Mouse (Mus musculus) pancreas, adult 10 weeks (tissue): ENCODE results near the gene Haus4. TPM values are rescaled to one million over a fixed set of nuclear protein-coding genes. Genes with fewer than 3 reads are reported as not detected.

Experiments
- polyA plus RNA-seq: library from polyadenylated mRNA; stranded (reverse); fragments of 350-450 nt; fragmentation: Illumina TruSeq; extraction: RNeasy Lipid Tissue Mini Kit (QIAGEN cat#74804); gene quantifications from one replicate; pipeline ENCODE4 v1.2.3, GENCODE M21; 2015; ENCODE audit warnings: low read depth, low replicate concordance; ENCODE audit not compliant: insufficient read depth

Haus4 gene
- polyA plus RNA-seq, result 3.0 TPM

DNA sequence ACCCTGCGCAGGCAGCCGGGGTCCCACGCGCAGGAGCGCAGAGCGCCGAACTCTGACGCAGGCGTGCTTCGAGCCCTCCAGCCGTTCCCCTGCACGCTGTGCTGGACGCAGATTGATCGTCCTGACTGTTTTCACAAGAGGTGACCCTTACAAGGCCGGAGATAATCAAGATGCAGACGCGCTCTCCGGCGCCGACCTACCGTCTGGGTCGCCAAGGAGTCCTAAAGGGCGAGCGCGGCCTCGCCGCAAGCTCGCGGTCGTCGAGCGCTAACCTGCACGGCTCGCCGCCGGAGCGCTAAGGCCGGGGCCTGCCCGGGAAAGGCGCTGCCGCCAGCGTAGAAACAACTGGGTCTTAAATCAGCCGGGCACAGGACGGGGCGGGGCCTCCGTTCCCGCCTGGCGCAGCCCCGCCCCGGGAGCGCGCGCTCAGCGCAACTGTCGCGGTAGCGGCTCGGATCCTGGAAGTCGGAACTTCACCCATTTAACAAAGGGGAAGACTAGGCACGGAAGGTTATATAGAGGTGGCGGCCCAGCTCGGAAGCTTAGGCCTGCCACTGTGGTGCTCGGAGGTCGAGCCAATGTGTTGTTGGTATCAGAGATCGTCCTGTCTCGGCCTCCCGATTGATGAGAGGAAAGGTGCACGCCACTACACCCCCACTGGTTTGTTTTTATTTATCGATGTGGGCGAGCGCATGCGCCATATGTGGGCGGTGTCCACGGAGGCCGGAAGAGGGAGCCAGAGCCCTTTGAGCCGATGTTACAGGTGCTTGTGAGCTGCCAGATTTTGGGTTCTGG is at the start of gene Haus4:
TSS of gene Haus4 (minus strand) at position 642 of the 795 bp plus-strand sequence.

DNA sequence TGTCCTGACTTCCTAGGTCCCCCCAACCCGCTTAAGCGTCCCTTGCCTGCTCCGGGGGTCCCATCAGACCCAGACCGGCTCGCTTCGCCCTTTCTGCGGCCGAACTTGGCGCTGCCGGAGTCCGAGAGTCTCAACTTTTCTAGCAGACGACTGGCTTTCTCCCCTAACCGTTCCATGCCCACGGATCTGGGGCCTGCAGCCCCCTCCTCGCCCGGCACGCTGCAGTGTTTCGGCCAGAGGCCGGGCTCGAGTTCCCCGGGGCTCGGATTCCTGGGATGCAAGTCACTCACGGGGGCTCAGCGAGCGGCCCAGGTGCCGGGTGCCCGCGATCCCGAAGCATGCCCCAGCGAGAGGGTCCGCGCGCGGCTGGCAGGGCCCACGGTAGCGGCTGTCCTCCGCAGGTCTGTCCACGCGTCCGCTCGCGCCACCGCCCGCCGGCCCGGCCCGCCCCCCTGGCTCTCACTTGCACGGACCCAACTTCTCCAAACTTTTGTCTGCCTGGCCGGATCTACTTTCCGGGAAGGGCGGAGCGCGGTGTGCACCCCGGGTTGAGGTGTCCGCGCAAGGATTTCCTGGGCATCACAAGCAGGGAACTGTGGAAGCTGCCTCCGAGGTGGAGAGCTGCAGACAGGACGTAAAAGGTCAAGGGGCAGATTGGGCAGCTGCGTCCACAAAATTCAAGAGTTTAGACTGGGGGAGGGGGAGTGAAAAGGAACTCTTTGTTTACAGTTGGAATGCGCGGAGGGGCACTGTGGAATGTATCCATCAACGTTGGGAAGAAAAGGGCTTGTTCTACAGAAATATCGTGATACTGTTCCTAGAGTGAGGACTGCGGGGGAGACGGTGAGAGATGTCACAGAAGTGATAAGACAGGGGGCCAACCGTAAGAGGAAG is 22.9 kb upstream of the Haus4 start, which contains the start of gene Ajuba:
TSS of gene Ajuba (minus strand) at position 470 of the 894 bp plus-strand sequence.

Other genes with a start within 250 kb of the Haus4 start
- 10.0 TPM for gene Oxa1l, start 193.8 kb downstream of the Haus4 start, polyA plus RNA-seq
- gene Slc7a7, start 136.8 kb downstream of the Haus4 start, polyA plus RNA-seq, result 1.5 TPM
- 57.1 TPM for gene Mrpl52, start 127.7 kb downstream of the Haus4 start, polyA plus RNA-seq
- gene Mmp14, start 123.0 kb downstream of the Haus4 start, polyA plus RNA-seq, result 16.8 TPM
- 15.9 TPM for gene Lrp10, start 90.5 kb downstream of the Haus4 start, polyA plus RNA-seq
- gene Rem2, start 78.5 kb downstream of the Haus4 start, polyA plus RNA-seq, result not detected
- 3.7 TPM for gene Prmt5, start 37.1 kb downstream of the Haus4 start, polyA plus RNA-seq
- 6.6 TPM for gene Ajuba, start 22.9 kb upstream of the Haus4 start, polyA plus RNA-seq
- gene 4931414P19Rik, start 51.4 kb upstream of the Haus4 start, polyA plus RNA-seq, result 2.7 TPM
- gene Psmb5, start 63.4 kb upstream of the Haus4 start, polyA plus RNA-seq, result 27.3 TPM
- not detected for gene Psmb11, start 66.8 kb upstream of the Haus4 start, polyA plus RNA-seq
- not detected for gene Gm17606, start 86.3 kb upstream of the Haus4 start, polyA plus RNA-seq
- gene Cdh24, start 86.7 kb upstream of the Haus4 start, polyA plus RNA-seq, result 0.83 TPM
- gene 1700123O20Rik, start 131.6 kb upstream of the Haus4 start, polyA plus RNA-seq, result 8.7 TPM
- gene Acin1, start 132.3 kb upstream of the Haus4 start, polyA plus RNA-seq, result 44.3 TPM
- gene Gm29776, start 144.2 kb upstream of the Haus4 start, polyA plus RNA-seq, result not detected
- not detected for gene Cebpe, start 157.6 kb upstream of the Haus4 start, polyA plus RNA-seq
- 30.4 TPM for gene Slc7a8, start 227.3 kb upstream of the Haus4 start, polyA plus RNA-seq